11 mouse cellular contexts compared by ENCODE assay signal in genomic region chr7:81109717-81110651, GRCm38 (mm10). TPM values are rescaled to one million over a fixed set of nuclear protein-coding genes. Genes with fewer than 3 reads are reported as not detected.
DNase-seq lines count a peak whose midpoint lies in the region; ATAC-seq and TF ChIP-seq lines count a peak whose summit lies in the region.
"Had no signal": no experiment of that assay in that cellular context is flagged by ENCODE, and none has a peak within 500 bp of the region (broad histone marks: within the 10 kb centered on the region; RNA-seq: fewer than 3 reads in every experiment).

No protein-coding gene starts in this region.

- H3K4me2 ChIP-seq in hindbrain, postnatal 0 days (ENCODE audit: low read depth, low read length): no peak overlapping the region
- no peak overlapping the region for H3K4me2 ChIP-seq in hindbrain, embryonic 14.5 days (replicated peaks)
- H3K4me2 ChIP-seq: midbrain, embryonic 12.5 days had no signal

- no peak for TF ChIP-seq CTCF in hindbrain, postnatal 0 days (IDR thresholded peaks at IDR 0.05; ENCODE audit: low read depth)

- 41% methylated on average over 9 of the region's 9 CpGs for WGBS in hindbrain, postnatal 0 days
- WGBS in hindbrain, embryonic 14.5 days: 61% methylated on average over 9 of the region's 9 CpGs

- ATAC-seq in hindbrain, postnatal 0 days: peak; percentile 86
- no peak for ATAC-seq in hindbrain, embryonic 14.5 days (ENCODE audit: low FRiP score)
- no peak for ATAC-seq in granulocyte monocyte progenitor cell, adult 5-6 weeks (replicated peaks; ENCODE audit: poor library complexity, severe bottlenecking)

- H3K9me3 ChIP-seq in hindbrain, postnatal 0 days (ENCODE audit: low read length): no peaks in the 10 kb centered on the region
- H3K9me3 ChIP-seq in hindbrain, embryonic 14.5 days (ENCODE audit: control insufficient read depth, low read length): no peaks in the 10 kb centered on the region
- H3K9me3 ChIP-seq: midbrain, embryonic 12.5 days had no signal

- no peaks in the 10 kb centered on the region for H3K27me3 ChIP-seq in hindbrain, postnatal 0 days (ENCODE audit: insufficient read depth, low read length)
- H3K27me3 ChIP-seq in hindbrain, embryonic 14.5 days (ENCODE audit: control insufficient read depth, insufficient read depth, low read length): no peaks in the 10 kb centered on the region
- H3K27me3 ChIP-seq: CH12.LX had no signal

- H3K36me3 ChIP-seq in hindbrain, postnatal 0 days (ENCODE audit: insufficient read depth, low read length): no peaks in the 10 kb centered on the region
- H3K36me3 ChIP-seq in hindbrain, embryonic 14.5 days (replicated peaks; ENCODE audit: control insufficient read depth, insufficient read depth): no peaks in the 10 kb centered on the region
- H3K36me3 ChIP-seq: midbrain, embryonic 12.5 days had no signal

- 0 out of 2 replicates have a peak, but pooled peaks cover 4% of the 10 kb centered on the region for H3K4me1 ChIP-seq in hindbrain, postnatal 0 days (ENCODE audit: insufficient read depth, low read length)
- no peaks in the 10 kb centered on the region for H3K4me1 ChIP-seq in hindbrain, embryonic 14.5 days (replicated peaks; ENCODE audit: control insufficient read depth, insufficient read depth, low read length)
- H3K4me1 ChIP-seq: midbrain, embryonic 12.5 days had no signal

- DNase-seq in hindbrain, postnatal 0 days (ENCODE audit: low spot score): peak; percentile 68
- no peak for DNase-seq in hindbrain, embryonic 14.5 days (ENCODE audit: low spot score)
- DNase-seq in adrenal gland, postnatal 10 days: peak; percentile 77
- peak; percentile 46 for DNase-seq in gonadal fat pad, adult 2 months (ENCODE audit: low read depth)
- DNase-seq in kidney, postnatal 4 days: peak; percentile 44 to 60
- DNase-seq in left cerebral cortex, adult 9 months (ENCODE audit: low spot score in 2 of 2): no peak
- no peak for DNase-seq in thymus, postnatal 14 days

- H3K27ac ChIP-seq in hindbrain, postnatal 0 days: peak overlapping the region; percentile 65
- H3K27ac ChIP-seq in hindbrain, embryonic 14.5 days: no peak overlapping the region
- H3K27ac ChIP-seq: midbrain, embryonic 12.5 days had no signal

- no peak overlapping the region for H3K4me3 ChIP-seq in hindbrain, postnatal 0 days (ENCODE audit: low read length)
- H3K4me3 ChIP-seq in hindbrain, embryonic 14.5 days (replicated peaks; ENCODE audit: low read length): no peak overlapping the region
- H3K4me3 ChIP-seq: midbrain, embryonic 12.5 days had no signal

- H3K9ac ChIP-seq in hindbrain, postnatal 0 days (replicated peaks; ENCODE audit: low read length): no peak overlapping the region
- H3K9ac ChIP-seq in hindbrain, embryonic 14.5 days: no peak overlapping the region
- H3K9ac ChIP-seq: midbrain, embryonic 12.5 days had no signal

RNA-seq across cellular contexts. Expression of gene Slc28a1, which starts 4.6 kb away (rescaled TPM):
- total RNA-seq in hindbrain, postnatal 0 days (2014; rRNA removed): 0.29 and 0.47 TPM in 2 replicates
- polyA plus RNA-seq in hindbrain, postnatal 0 days (2015; fragmentation: Nextera tagmentation; extraction: Ambion mirVana): 0.08 and 0.10 TPM in 2 replicates
- not detected in 2 replicates for polyA plus RNA-seq in hindbrain, embryonic 14.5 days (2014; fragmentation: Nextera tagmentation; extraction: Ambion mirVana)
- under 1 TPM; 0.58 to 0.66 TPM for total RNA-seq in adrenal gland, postnatal 10 days (2021)
- 0.43 and 0.44 TPM in 2 replicates for polyA plus RNA-seq in gonadal fat pad, adult 2 months (2012; rRNA removed)
- total RNA-seq in granulocyte monocyte progenitor cell, adult 5-6 weeks (2014; fragmentation: Nextera tagmentation): not detected in 2 replicates
- total RNA-seq in granulocyte monocyte progenitor cell, adult 5-6 weeks (2017): not detected in 2 replicates
- polyA plus RNA-seq: embryonic facial prominence, embryonic 11.5 days; midbrain, embryonic 12.5 days had no signal

RNA-seq across cellular contexts. Expression of gene Alpk3, which starts 52.6 kb away (rescaled TPM):
- 0.04 and 0.16 TPM in 2 replicates for total RNA-seq in hindbrain, postnatal 0 days (2014; rRNA removed)
- polyA plus RNA-seq in hindbrain, postnatal 0 days (2015; fragmentation: Nextera tagmentation; extraction: Ambion mirVana): 0.13 and 0.16 TPM in 2 replicates
- 0.16 and 0.17 TPM in 2 replicates for polyA plus RNA-seq in hindbrain, embryonic 14.5 days (2014; fragmentation: Nextera tagmentation; extraction: Ambion mirVana)
- total RNA-seq in adrenal gland, postnatal 10 days (2021): 10 to 100 TPM in 1 of 2 experiments, 1 to 10 TPM in 1; 3.1 to 12.0 TPM
- 0.08 and 0.15 TPM in 2 replicates for polyA plus RNA-seq in gonadal fat pad, adult 2 months (2012; rRNA removed)
- total RNA-seq in granulocyte monocyte progenitor cell, adult 5-6 weeks (2014; fragmentation: Nextera tagmentation): 0.19 and 2.2 TPM in 2 replicates
- total RNA-seq in granulocyte monocyte progenitor cell, adult 5-6 weeks (2017): 0.62 and 0.73 TPM in 2 replicates

Comparison
In these comparisons a context has a peak if more than half of its experiments do, and no peak if none do; other contexts are left out.
1. DNase-seq: peak in hindbrain, postnatal 0 days (single experiment), adrenal gland, postnatal 10 days (single experiment), gonadal fat pad, adult 2 months (single experiment) and kidney, postnatal 4 days (2 of 2); none in hindbrain, embryonic 14.5 days (single experiment), left cerebral cortex, adult 9 months (0 of 2) and thymus, postnatal 14 days (single experiment).